ENCODE assay signal across 19 mouse cellular contexts in genomic region chr17:28609543-28609942, GRCm38 (mm10). TPM values are rescaled to one million over a fixed set of nuclear protein-coding genes. Genes with fewer than 3 reads are reported as not detected.
"Had no signal": no experiment of that assay in that cellular context is flagged by ENCODE, and none has a peak within 500 bp of the region (broad histone marks: within the 10 kb centered on the region; RNA-seq: fewer than 3 reads in every experiment).

No protein-coding gene starts in this region.

- ATAC-seq: liver, embryonic 12.5 days; lung, postnatal 0 days; midbrain, embryonic 13.5 days had no signal

- H3K4me3 ChIP-seq: limb, embryonic 13.5 days; liver, embryonic 12.5 days; midbrain, embryonic 13.5 days; myocyte; neural tube, embryonic 15.5 days had no signal

- H3K27me3 ChIP-seq: limb, embryonic 13.5 days; liver, embryonic 12.5 days; midbrain, embryonic 13.5 days; neural tube, embryonic 15.5 days had no signal

- DNase-seq: kidney, adult 8-10 months; left cerebral cortex, postnatal 4 days; lung, adult 18-20 months; lung, postnatal 36 days; right cerebral cortex, adult 18-20 months; right cerebral cortex, postnatal 25 days; thymus, postnatal 14 days had no signal

- H3K4me2 ChIP-seq: limb, embryonic 13.5 days; liver, embryonic 12.5 days; midbrain, embryonic 13.5 days; neural tube, embryonic 15.5 days had no signal

- H3K9ac ChIP-seq: limb, embryonic 13.5 days; liver, embryonic 12.5 days; midbrain, embryonic 13.5 days; neural tube, embryonic 15.5 days had no signal

- H3K4me1 ChIP-seq: limb, embryonic 13.5 days; midbrain, embryonic 13.5 days had no signal

- H3K27ac ChIP-seq: limb, embryonic 13.5 days; liver, embryonic 12.5 days; midbrain, embryonic 13.5 days; neural tube, embryonic 15.5 days had no signal

- H3K9me3 ChIP-seq: limb, embryonic 13.5 days; liver, embryonic 12.5 days; midbrain, embryonic 13.5 days; neural tube, embryonic 15.5 days had no signal

RNA-seq across cellular contexts. Expression of gene Lhfpl5, which starts 34.1 kb away (rescaled TPM):
- total RNA-seq: megakaryocyte progenitor cell, adult 5-6 weeks had no signal

RNA-seq across cellular contexts. Expression of gene Clps, which starts 49.0 kb away (rescaled TPM):
- total RNA-seq: layer of hippocampus, adult 18-20 months; layer of hippocampus, postnatal 14 days; left cerebral cortex, adult 18-20 months; left cerebral cortex, postnatal 10 days; left cerebral cortex, postnatal 4 days; megakaryocyte progenitor cell, adult 5-6 weeks had no signal
- polyA plus RNA-seq: myocyte; neural tube, embryonic 11.5 days; neural tube, embryonic 15.5 days had no signal
